In genomic region chr12:31350191-31350943, GRCm38 (mm10) we compare ENCODE assay signal across 8 mouse cellular contexts. TPM values are rescaled to one million over a fixed set of nuclear protein-coding genes. Genes with fewer than 3 reads are reported as not detected.
A peak's percentile ranks its signal among the peaks of the same experiment; 100 is the strongest.
DNase-seq lines count a peak whose midpoint lies in the region; ATAC-seq and TF ChIP-seq lines count a peak whose summit lies in the region.

No protein-coding gene starts in this region.

- no peak; the same call in 1 of the 2 replicates for ATAC-seq in heart, embryonic 11.5 days (replicated peaks; ENCODE audit: insufficient number of reproducible peaks, low FRiP score, low TSS enrichment)
- ATAC-seq in forebrain, embryonic 14.5 days = no peak
- ATAC-seq in liver, embryonic 16.5 days (ENCODE audit: low read depth) = no peak
- no peak for ATAC-seq in activated CD4-positive, CD25-positive, alpha-beta regulatory T cell, adult 4 months

- H3K36me3 ChIP-seq in heart, embryonic 11.5 days (ENCODE audit: control insufficient read depth, insufficient read depth, low read length) = peaks cover 4% of the 10 kb centered on the region
- H3K36me3 ChIP-seq in E14TG2a.4 (ENCODE audit: insufficient read depth, low read length) = peaks cover 17% of the 10 kb centered on the region
- peaks cover 16% of the 10 kb centered on the region for H3K36me3 ChIP-seq in forebrain, embryonic 14.5 days (ENCODE audit: control insufficient read depth, insufficient read depth, low read length)
- H3K36me3 ChIP-seq in liver, embryonic 16.5 days (ENCODE audit: control insufficient read depth, insufficient read depth) = peaks cover 10% of the 10 kb centered on the region; the same call in 1 of the 2 replicates

- no peak for DNase-seq in heart, postnatal 36 days
- no peak for DNase-seq in forebrain, embryonic 14.5 days (ENCODE audit: low spot score)
- no peak for DNase-seq in left cerebral cortex, adult 9 months (ENCODE audit: low spot score in 2 of 2)
- DNase-seq in right cerebral cortex, postnatal 25 days = no peak

- H3K4me1 ChIP-seq in heart, embryonic 11.5 days (ENCODE audit: control insufficient read depth, insufficient read depth, low read length) = peaks cover 4% of the 10 kb centered on the region
- H3K4me1 ChIP-seq in E14TG2a.4 (replicated peaks; ENCODE audit: low read depth, low read length) = peaks cover 7% of the 10 kb centered on the region
- peaks cover 7% of the 10 kb centered on the region for H3K4me1 ChIP-seq in forebrain, embryonic 14.5 days (ENCODE audit: control insufficient read depth, insufficient read depth, low read length)
- H3K4me1 ChIP-seq in liver, embryonic 16.5 days (ENCODE audit: control insufficient read depth, low read depth, low read length) = peaks cover 6% of the 10 kb centered on the region; the same call in 1 of the 2 replicates

- H3K9me3 ChIP-seq in heart, embryonic 11.5 days (replicated peaks; ENCODE audit: control insufficient read depth, low read length) = no peaks in the 10 kb centered on the region
- peaks cover 39% of the 10 kb centered on the region for H3K9me3 ChIP-seq in E14TG2a.4 (ENCODE audit: low read length)
- no peaks in the 10 kb centered on the region for H3K9me3 ChIP-seq in forebrain, embryonic 14.5 days (replicated peaks; ENCODE audit: control insufficient read depth, low read length)
- no peaks in the 10 kb centered on the region for H3K9me3 ChIP-seq in liver, embryonic 16.5 days (replicated peaks; ENCODE audit: control insufficient read depth, low read length)

- H3K9ac ChIP-seq in heart, embryonic 11.5 days (ENCODE audit: low read depth, low read length) = peak overlapping the region; percentile 96
- peak overlapping the region; percentile 90 for H3K9ac ChIP-seq in forebrain, embryonic 14.5 days (ENCODE audit: low read length)
- H3K9ac ChIP-seq in liver, embryonic 16.5 days (ENCODE audit: low read depth, low read length) = peak overlapping the region; percentile 94

- peak overlapping the region; percentile 74 for H3K4me2 ChIP-seq in heart, embryonic 11.5 days
- peak overlapping the region; percentile 92 for H3K4me2 ChIP-seq in forebrain, embryonic 14.5 days (ENCODE audit: low read length)
- peak overlapping the region; percentile 57 for H3K4me2 ChIP-seq in liver, embryonic 16.5 days (ENCODE audit: low read depth, low read length)

- H3K4me3 ChIP-seq in heart, embryonic 11.5 days (ENCODE audit: low read depth, low read length) = peak overlapping the region; percentile 95
- peak overlapping the region; percentile 92 for H3K4me3 ChIP-seq in E14TG2a.4 (replicated peaks; ENCODE audit: low read length)
- peak overlapping the region; percentile 92 for H3K4me3 ChIP-seq in forebrain, embryonic 14.5 days (ENCODE audit: low read depth, low read length)
- H3K4me3 ChIP-seq in liver, embryonic 16.5 days (ENCODE audit: low read depth, low read length) = peak overlapping the region; percentile 87

- WGBS in heart, embryonic 11.5 days (ENCODE audit: insufficient replicate concordance) = 27% methylated on average over 15 of the region's 15 CpGs
- WGBS in forebrain, embryonic 14.5 days = 29% methylated on average over 15 of the region's 15 CpGs
- WGBS in liver, embryonic 16.5 days (ENCODE audit: insufficient replicate concordance) = 13% methylated on average over 15 of the region's 15 CpGs

- peak overlapping the region; percentile 83; the same call in 1 of the 2 replicates for H3K27ac ChIP-seq in heart, embryonic 11.5 days (ENCODE audit: low read depth, low read length)
- no peak overlapping the region for H3K27ac ChIP-seq in forebrain, embryonic 14.5 days (ENCODE audit: low read depth, low read length)
- H3K27ac ChIP-seq in liver, embryonic 16.5 days (ENCODE audit: low read length) = peak overlapping the region; percentile 83; the same call in 1 of the 2 replicates

- intact Hi-C loops in heart, postnatal 36 days (cut with DNase I) = loop anchor here (10.0 kb wide), 1 partner anchor 304 kb away; the partner anchor contains the start of genes Cog5 and Dus4l

- no peaks in the 10 kb centered on the region for H3K27me3 ChIP-seq in heart, embryonic 11.5 days (ENCODE audit: control insufficient read depth, insufficient read depth, low read length)
- no peaks in the 10 kb centered on the region for H3K27me3 ChIP-seq in E14TG2a.4 (ENCODE audit: insufficient read depth, low read length)
- H3K27me3 ChIP-seq in forebrain, embryonic 14.5 days (replicated peaks; ENCODE audit: control insufficient read depth, insufficient read depth, low read length) = no peaks in the 10 kb centered on the region
- no peaks in the 10 kb centered on the region for H3K27me3 ChIP-seq in liver, embryonic 16.5 days (ENCODE audit: control insufficient read depth, insufficient read depth, low read depth, low read length)

- no peak for TF ChIP-seq CTCF in E14TG2a.4 (conservative IDR thresholded peaks at IDR 0.05; ENCODE audit: low read length)

RNA-seq across cellular contexts. Expression of gene Dld, which starts 0.9 kb away (rescaled TPM):
- polyA plus RNA-seq in heart, embryonic 11.5 days (2014; fragmentation: Nextera tagmentation; extraction: Ambion mirVana) = 207 and 218 TPM in 2 replicates
- total RNA-seq in heart, postnatal 36 days (2021) = 100 to 1,000 TPM; 417 to 433 TPM
- polyA plus RNA-seq in forebrain, embryonic 14.5 days (2014; fragmentation: Nextera tagmentation; extraction: Ambion mirVana) = 121 and 135 TPM in 2 replicates
- polyA plus RNA-seq in liver, embryonic 16.5 days (2015; fragmentation: Nextera tagmentation; extraction: Ambion mirVana) = 74.2 and 76.9 TPM in 2 replicates
- polyA plus RNA-seq in activated CD4-positive, CD25-positive, alpha-beta regulatory T cell, adult 4 months (2017; shearing (Covaris generic)) = 10 to 100 TPM; 86.2 to 88.3 TPM

RNA-seq across cellular contexts. Expression of gene Slc26a3, which starts 40.3 kb away (rescaled TPM):
- polyA plus RNA-seq in heart, embryonic 11.5 days (2014; fragmentation: Nextera tagmentation; extraction: Ambion mirVana) = 0.07 TPM in 1 of 2 replicates, not detected in the other
- 1 to 10 TPM; 1.4 to 2.8 TPM for total RNA-seq in heart, postnatal 36 days (2021)
- 0.07 and 0.17 TPM in 2 replicates for polyA plus RNA-seq in forebrain, embryonic 14.5 days (2014; fragmentation: Nextera tagmentation; extraction: Ambion mirVana)
- 0.07 and 0.45 TPM in 2 replicates for polyA plus RNA-seq in liver, embryonic 16.5 days (2015; fragmentation: Nextera tagmentation; extraction: Ambion mirVana)
- polyA plus RNA-seq in activated CD4-positive, CD25-positive, alpha-beta regulatory T cell, adult 4 months (2017; shearing (Covaris generic)) = under 1 TPM in 1 of 2 experiments, not detected in 1; 0.20 TPM
